Mouse (Mus musculus): Measurements from ENCODE around the gene Rbm20. TPM values are rescaled to one million over a fixed set of nuclear protein-coding genes. Genes with fewer than 3 reads are reported as not detected.
A peak's percentile ranks its signal among the peaks of the same experiment; 100 is the strongest.

The Rbm20 gene
- polyA plus RNA-seq, 1 experiment from 2014 or later, result 0.62 TPM

DNA sequence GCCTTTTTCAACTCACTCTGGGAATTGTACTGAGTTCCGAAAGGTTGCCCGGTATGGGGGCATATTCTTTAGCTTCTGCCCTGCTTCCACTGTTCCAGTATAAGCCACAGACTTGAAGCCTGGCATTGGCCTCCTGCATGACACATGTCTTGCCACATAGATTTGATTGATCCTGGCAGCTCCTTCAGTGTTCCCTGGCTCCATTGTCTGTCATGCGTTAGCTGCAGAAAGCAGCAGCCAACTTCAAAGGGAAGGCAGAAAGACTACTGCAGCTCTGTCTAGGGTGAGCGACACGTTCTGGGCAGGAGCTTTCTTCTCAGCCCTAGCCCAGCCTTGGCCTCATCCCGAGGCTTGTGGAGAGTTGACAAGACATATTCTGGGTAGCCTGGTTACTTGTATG, 162.7 kb downstream of the Rbm20 start:
- Histone ChIP-seq H3K4me2 (ENCODE audit: low read length) (no peak overlapping the region), H3K36me3 (ENCODE audit: control insufficient read depth, insufficient read depth, low read length) (no peaks in the 10 kb centered on the region), H3K4me1 (replicated peaks; ENCODE audit: control insufficient read depth, insufficient read depth, low read length) (no peaks in the 10 kb centered on the region), H3K9me3 (ENCODE audit: control insufficient read depth, low read length) (no peaks in the 10 kb centered on the region), H3K27me3 (replicated peaks; ENCODE audit: control insufficient read depth, insufficient read depth, low read length) (no peaks in the 10 kb centered on the region), H3K4me3 (ENCODE audit: low read depth, low read length) (no peak overlapping the region), H3K27ac (ENCODE audit: low read depth) (no peak overlapping the region), H3K9ac (ENCODE audit: low read length) (no peak overlapping the region)
- DNase-seq (ENCODE audit: low spot score) (no peak), ATAC-seq (replicated peaks; ENCODE audit: low FRiP score, low TSS enrichment, low read depth) (no peak)
- WGBS, result 66% methylated on average over 6 of the region's 6 CpGs

DNA sequence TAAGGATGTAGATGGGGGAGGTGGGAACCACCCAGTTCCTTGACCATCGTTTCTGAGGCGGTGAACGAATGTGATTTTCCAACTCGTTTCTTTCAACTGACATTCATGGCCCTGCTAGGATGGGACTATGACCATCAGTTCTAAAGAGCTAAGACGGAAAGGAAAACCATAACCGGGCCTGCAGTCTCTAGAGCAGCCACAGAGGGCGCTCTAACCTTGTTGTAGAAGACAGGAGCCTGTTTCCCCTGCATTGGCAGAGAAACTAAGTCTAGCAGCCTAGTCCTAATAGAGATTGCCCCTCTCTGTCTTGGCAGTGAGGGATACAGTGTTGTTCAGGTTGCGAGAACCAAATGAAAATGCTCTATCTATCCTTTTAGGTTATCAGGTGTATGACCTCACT, 164.8 kb downstream of the Rbm20 start:
- H3K4me2 ChIP-seq (ENCODE audit: low read length), result no peak overlapping the region
- H3K9ac ChIP-seq (ENCODE audit: low read length), result no peak overlapping the region
- no peaks in the 10 kb centered on the region for H3K36me3 ChIP-seq (ENCODE audit: control insufficient read depth, insufficient read depth, low read length)
- H3K27ac ChIP-seq (ENCODE audit: low read depth), result no peak overlapping the region
- 69% methylated on average over 8 of the region's 8 CpGs for WGBS
- ATAC-seq (replicated peaks; ENCODE audit: low FRiP score, low TSS enrichment, low read depth) (no peak), DNase-seq (ENCODE audit: low spot score) (peak; percentile 68)
- no peaks in the 10 kb centered on the region for H3K27me3 ChIP-seq (replicated peaks; ENCODE audit: control insufficient read depth, insufficient read depth, low read length)
- H3K4me1 ChIP-seq (replicated peaks; ENCODE audit: control insufficient read depth, insufficient read depth, low read length), result no peaks in the 10 kb centered on the region
- H3K4me3 ChIP-seq (ENCODE audit: low read depth, low read length), result no peak overlapping the region
- H3K9me3 ChIP-seq (ENCODE audit: control insufficient read depth, low read length), result no peaks in the 10 kb centered on the region

DNA sequence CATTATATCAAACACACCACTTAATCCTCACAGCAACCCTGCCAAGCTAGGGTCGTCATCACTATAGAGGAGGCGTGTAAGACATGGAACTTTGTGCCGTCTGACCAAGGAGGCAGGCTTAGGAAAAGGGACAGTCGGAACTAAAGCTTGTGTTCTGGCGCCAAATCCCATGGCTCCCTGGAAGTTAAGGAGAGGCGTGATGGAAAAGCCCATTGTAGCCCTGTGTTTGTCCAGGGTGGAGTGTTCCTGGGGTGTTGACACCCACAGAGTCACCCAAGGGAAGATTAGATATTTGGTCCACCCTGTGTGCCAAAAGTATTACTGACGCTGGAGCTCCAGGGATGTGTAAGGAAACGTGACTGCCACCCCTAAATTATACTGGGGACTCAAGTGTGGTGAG, 166.9 kb downstream of the Rbm20 start:
- Histone ChIP-seq H3K9ac (ENCODE audit: low read length) (no peak overlapping the region), H3K4me1 (replicated peaks; ENCODE audit: control insufficient read depth, insufficient read depth, low read length) (no peaks in the 10 kb centered on the region), H3K27me3 (replicated peaks; ENCODE audit: control insufficient read depth, insufficient read depth, low read length) (no peaks in the 10 kb centered on the region), H3K9me3 (ENCODE audit: control insufficient read depth, low read length) (no peaks in the 10 kb centered on the region), H3K4me2 (ENCODE audit: low read length) (no peak overlapping the region), H3K4me3 (ENCODE audit: low read depth, low read length) (no peak overlapping the region), H3K36me3 (ENCODE audit: control insufficient read depth, insufficient read depth, low read length) (no peaks in the 10 kb centered on the region), H3K27ac (ENCODE audit: low read depth) (no peak overlapping the region)
- DNase-seq (ENCODE audit: low spot score), result no peak
- no peak for ATAC-seq (replicated peaks; ENCODE audit: low FRiP score, low TSS enrichment, low read depth)
- WGBS, result 89% methylated on average over 8 of the region's 8 CpGs

DNA sequence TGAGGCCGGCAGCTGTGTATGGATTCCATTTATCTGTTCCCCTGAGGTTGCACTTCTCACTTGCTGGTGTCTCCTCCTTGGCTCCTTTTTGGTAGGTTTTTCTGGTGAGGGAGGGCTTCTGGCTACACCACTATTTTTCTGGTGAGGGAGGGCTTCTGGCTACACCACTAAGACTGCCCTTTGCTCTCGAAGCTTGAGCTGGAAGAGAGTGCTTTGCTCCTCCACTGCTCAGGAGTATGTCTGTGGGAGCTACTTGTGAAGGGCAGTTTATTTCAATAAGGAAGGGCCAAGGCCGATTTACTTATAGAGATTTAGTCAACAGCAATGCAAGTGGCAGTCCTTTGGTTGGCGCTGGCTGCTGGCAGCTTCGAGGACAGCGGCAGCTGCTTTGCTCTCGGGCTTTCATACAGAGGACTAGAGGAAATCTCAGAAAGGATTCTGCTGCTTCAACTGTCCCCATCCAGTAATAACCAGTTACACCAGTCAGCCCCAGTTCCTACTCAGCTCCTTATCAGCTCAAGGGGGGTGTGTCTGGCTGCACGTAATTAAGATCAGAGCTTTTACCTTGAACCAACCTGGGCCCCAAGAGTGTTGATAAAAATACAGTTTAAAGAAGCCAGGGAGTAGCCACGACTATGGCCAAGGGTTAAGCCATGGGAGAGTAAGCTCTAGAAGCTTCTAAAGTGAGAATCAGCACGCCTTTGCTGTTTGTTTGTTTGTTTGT, 171.3 kb downstream of the Rbm20 start:
- Histone ChIP-seq H3K27me3 (replicated peaks; ENCODE audit: control insufficient read depth, insufficient read depth, low read length) (no peaks in the 10 kb centered on the region), H3K4me1 (replicated peaks; ENCODE audit: control insufficient read depth, insufficient read depth, low read length) (peaks cover 17% of the 10 kb centered on the region), H3K9ac (ENCODE audit: low read length) (no peak overlapping the region), H3K4me3 (ENCODE audit: low read depth, low read length) (no peak overlapping the region), H3K9me3 (ENCODE audit: control insufficient read depth, low read length) (no peaks in the 10 kb centered on the region), H3K36me3 (ENCODE audit: control insufficient read depth, insufficient read depth, low read length) (no peaks in the 10 kb centered on the region), H3K27ac (ENCODE audit: low read depth) (peak overlapping the region; percentile 57), H3K4me2 (ENCODE audit: low read length) (no peak overlapping the region)
- ATAC-seq (replicated peaks; ENCODE audit: low FRiP score, low TSS enrichment, low read depth) (peak; percentile 72; the same call in 1 of the 2 replicates), DNase-seq (ENCODE audit: low spot score) (no peak)
- 74% methylated on average over 10 of the region's 10 CpGs for WGBS

DNA sequence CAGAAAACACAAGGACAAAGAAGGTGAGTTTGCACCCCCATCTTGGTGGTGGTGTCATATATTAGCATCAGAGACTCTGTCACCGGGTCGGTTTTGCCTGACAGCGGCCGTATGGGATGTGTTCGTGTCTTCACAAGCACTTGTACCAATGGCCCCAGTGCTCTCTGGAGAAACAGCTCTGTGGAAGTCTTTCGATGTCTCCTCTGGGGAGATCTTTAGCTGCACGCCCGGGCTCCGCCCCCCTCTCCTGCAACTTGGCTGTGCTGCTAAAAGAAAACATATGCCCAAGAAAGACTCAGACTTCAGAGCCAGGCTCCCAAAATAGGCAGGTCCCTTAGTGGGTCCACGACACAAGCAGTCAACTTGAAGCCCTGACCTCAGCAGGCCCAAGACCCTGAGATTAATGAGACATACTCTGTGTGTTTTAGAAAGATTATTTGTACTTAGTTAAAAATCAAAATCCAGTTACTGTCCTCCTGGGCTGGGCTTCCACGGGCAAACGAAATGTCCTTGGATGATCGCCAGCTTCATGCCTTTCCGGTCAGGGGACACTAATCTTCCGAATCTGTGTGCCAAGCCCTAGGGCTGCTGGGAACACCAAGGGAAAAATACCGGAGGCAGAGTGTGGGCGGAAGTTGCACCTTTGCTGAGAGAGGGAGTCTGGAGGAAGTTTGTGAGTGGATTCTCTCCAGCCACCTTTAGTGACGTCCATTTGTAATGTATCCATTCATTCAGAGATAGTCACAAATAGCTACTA, 173.2 kb downstream of the Rbm20 start:
- no peaks in the 10 kb centered on the region for H3K36me3 ChIP-seq (ENCODE audit: control insufficient read depth, insufficient read depth, low read length)
- no peak overlapping the region for H3K4me3 ChIP-seq (ENCODE audit: low read depth, low read length)
- peaks cover 17% of the 10 kb centered on the region for H3K4me1 ChIP-seq (replicated peaks; ENCODE audit: control insufficient read depth, insufficient read depth, low read length)
- H3K4me2 ChIP-seq (ENCODE audit: low read length), result peak overlapping the region; percentile 20; the same call in 1 of the 2 replicates
- WGBS, result 52% methylated on average over 18 of the region's 18 CpGs
- ATAC-seq (replicated peaks; ENCODE audit: low FRiP score, low TSS enrichment, low read depth), result no peak
- H3K9me3 ChIP-seq (ENCODE audit: control insufficient read depth, low read length), result no peaks in the 10 kb centered on the region
- H3K27ac ChIP-seq (ENCODE audit: low read depth), result peak overlapping the region; percentile 33; the same call in 1 of the 2 replicates
- H3K9ac ChIP-seq (ENCODE audit: low read length), result no peak overlapping the region
- H3K27me3 ChIP-seq (replicated peaks; ENCODE audit: control insufficient read depth, insufficient read depth, low read length), result no peaks in the 10 kb centered on the region
- DNase-seq (ENCODE audit: low spot score), result no peak

DNA sequence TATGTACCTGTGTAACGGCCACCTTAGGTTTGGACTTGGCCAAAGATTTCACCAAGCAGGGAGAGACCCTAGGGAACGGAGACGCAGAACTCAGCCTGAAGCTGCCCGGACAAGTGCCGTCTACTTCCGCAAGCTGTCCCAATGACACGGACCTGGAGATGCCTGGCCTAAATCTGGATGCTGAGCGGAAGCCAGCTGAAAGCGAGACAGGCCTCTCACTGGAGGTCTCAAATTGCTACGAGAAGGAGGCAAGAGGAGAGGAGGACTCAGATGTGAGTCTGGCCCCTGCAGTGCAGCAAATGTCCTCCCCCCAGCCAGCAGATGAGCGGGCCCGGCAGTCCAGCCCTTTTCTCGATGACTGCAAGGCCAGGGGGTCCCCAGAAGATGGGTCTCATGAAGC, 174.2 kb downstream of the Rbm20 start:
- H3K27me3 ChIP-seq (replicated peaks; ENCODE audit: control insufficient read depth, insufficient read depth, low read length), result no peaks in the 10 kb centered on the region
- DNase-seq (ENCODE audit: low spot score) (no peak), ATAC-seq (replicated peaks; ENCODE audit: low FRiP score, low TSS enrichment, low read depth) (no peak)
- no peak overlapping the region for H3K27ac ChIP-seq (ENCODE audit: low read depth)
- H3K4me2 ChIP-seq (ENCODE audit: low read length), result no peak overlapping the region
- H3K4me1 ChIP-seq (replicated peaks; ENCODE audit: control insufficient read depth, insufficient read depth, low read length), result peaks cover 17% of the 10 kb centered on the region
- H3K9me3 ChIP-seq (ENCODE audit: control insufficient read depth, low read length), result no peaks in the 10 kb centered on the region
- no peaks in the 10 kb centered on the region for H3K36me3 ChIP-seq (ENCODE audit: control insufficient read depth, insufficient read depth, low read length)
- 89% methylated on average over 13 of the region's 13 CpGs for WGBS
- H3K9ac ChIP-seq (ENCODE audit: low read length), result no peak overlapping the region
- H3K4me3 ChIP-seq (ENCODE audit: low read depth, low read length), result no peak overlapping the region

DNA sequence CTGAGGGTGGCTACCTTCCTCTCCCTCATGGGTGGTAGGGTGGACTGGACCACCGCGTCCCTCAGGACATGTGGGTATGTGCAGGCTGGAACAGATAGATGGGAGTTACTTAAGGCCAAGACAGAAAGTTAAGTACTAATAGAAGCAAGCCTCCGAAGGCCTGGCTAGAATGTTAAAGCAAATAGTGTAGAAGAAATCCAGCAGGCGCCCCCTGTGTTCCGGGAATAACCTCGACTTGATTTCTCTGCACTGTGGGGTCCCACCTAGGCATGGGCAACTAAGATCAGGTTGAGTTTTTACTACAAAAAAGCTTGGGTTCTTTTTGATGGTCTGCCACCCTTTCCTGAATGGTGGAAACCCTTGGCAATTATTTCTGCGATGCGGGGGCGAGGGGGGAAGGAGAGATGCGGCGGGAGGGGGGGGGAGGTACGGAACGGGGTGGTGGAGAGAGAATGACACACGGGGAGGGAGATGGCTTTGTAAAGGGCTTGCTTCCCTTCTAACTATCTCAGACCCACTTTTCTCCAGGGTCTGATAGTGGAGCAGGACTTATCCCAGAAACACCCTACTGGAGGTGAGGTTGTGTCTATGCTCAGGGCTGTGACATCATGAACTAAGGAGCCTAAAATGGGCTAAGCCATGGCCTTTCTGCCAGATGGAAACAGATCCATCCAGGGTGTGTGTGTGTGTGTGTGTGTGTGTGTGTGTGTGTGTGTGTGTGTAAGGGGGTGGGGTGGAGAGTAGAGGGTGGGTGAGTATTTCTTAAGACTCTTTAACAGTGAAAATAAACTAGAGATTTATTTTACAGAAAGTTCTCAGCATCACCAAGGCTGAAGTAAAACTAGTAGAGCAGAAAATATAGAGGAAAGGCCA, 175.0 kb downstream of the Rbm20 start:
- WGBS, result 89% methylated on average over 14 of the region's 14 CpGs
- no peak for ATAC-seq (replicated peaks; ENCODE audit: low FRiP score, low TSS enrichment, low read depth)
- Histone ChIP-seq H3K4me2 (ENCODE audit: low read length) (no peak overlapping the region), H3K36me3 (ENCODE audit: control insufficient read depth, insufficient read depth, low read length) (no peaks in the 10 kb centered on the region), H3K27me3 (replicated peaks; ENCODE audit: control insufficient read depth, insufficient read depth, low read length) (no peaks in the 10 kb centered on the region), H3K9me3 (ENCODE audit: control insufficient read depth, low read length) (no peaks in the 10 kb centered on the region), H3K27ac (ENCODE audit: low read depth) (no peak overlapping the region), H3K4me3 (ENCODE audit: low read depth, low read length) (no peak overlapping the region), H3K9ac (ENCODE audit: low read length) (no peak overlapping the region), H3K4me1 (replicated peaks; ENCODE audit: control insufficient read depth, insufficient read depth, low read length) (peaks cover 17% of the 10 kb centered on the region)
- DNase-seq (ENCODE audit: low spot score), result no peak

DNA sequence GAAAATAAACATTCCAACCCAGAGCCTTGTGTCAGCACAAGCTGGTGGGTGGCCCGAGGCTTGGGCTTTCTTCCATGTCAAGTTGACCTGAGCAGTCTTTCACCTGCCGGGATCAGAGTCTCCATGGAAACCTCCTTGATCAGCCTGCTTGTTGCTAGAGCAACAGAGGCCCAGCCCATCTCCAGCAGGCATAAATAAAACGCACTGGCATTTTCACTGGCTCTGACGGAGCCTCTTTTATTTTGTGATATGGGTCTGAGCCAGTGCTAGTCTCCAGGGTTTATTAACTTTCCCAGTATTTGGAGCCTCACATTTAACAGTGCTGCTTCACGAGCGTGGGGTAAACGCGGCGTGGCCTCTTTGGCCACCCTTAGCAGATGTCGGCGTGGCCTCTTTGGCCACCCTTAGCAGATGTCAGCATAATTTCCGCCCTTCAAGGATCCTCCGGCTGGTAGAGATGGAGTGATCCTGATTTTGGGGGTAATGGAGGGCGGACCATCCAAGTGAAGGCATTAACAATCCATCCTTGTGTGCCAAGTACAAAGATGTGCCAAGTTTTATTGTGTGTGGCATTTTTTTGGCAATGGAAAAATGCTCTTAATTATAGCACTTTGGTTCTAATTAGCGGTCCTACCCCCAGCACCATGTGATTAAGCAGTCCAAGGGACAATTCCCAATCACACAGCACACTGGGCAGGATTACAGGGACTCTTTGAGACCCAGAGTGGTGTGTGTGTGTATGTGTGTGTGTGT, 175.8 kb downstream of the Rbm20 start:
- Histone ChIP-seq H3K9me3 (ENCODE audit: control insufficient read depth, low read length) (no peaks in the 10 kb centered on the region), H3K36me3 (ENCODE audit: control insufficient read depth, insufficient read depth, low read length) (no peaks in the 10 kb centered on the region), H3K9ac (ENCODE audit: low read length) (no peak overlapping the region), H3K27me3 (replicated peaks; ENCODE audit: control insufficient read depth, insufficient read depth, low read length) (no peaks in the 10 kb centered on the region), H3K4me2 (ENCODE audit: low read length) (0 out of 2 replicates have a peak overlapping the region, but pooled peaks have one; percentile 11), H3K27ac (ENCODE audit: low read depth) (peak overlapping the region; percentile 38; the same call in 1 of the 2 replicates), H3K4me1 (replicated peaks; ENCODE audit: control insufficient read depth, insufficient read depth, low read length) (peaks cover 17% of the 10 kb centered on the region), H3K4me3 (ENCODE audit: low read depth, low read length) (no peak overlapping the region)
- peak; percentile 57; the same call in 1 of the 2 replicates for ATAC-seq (replicated peaks; ENCODE audit: low FRiP score, low TSS enrichment, low read depth)
- WGBS, result 47% methylated on average over 15 of the region's 15 CpGs
- peak; percentile 69 for DNase-seq (ENCODE audit: low spot score)
